In the genomic region with DNA sequence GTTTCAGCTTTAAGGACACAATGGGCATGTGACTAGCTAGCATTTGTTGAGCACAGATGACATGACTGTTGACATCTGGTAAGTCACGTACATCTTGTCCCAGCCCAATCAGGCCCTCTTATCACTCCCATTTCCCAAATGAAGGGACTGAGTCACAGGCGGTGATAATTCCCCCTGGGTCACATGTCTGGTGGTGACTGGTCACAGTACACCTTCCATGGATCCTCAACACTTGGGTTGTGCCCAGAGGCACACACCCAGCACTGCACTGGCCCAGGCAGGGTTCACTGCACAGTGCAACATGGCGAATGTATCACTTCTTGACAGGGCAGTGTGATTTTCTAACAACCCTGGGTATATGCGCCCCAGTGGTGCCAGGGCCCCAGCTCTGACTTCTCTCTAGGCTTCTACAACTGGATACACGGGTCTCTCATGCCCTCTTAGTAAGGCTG, we compare ENCODE assay signal across 12 mouse cellular contexts. TPM values are rescaled to one million over a fixed set of nuclear protein-coding genes. Genes with fewer than 3 reads are reported as not detected.
DNase-seq lines count a peak whose midpoint lies in the region; ATAC-seq and TF ChIP-seq lines count a peak whose summit lies in the region.
"Had no signal": no experiment of that assay in that cellular context is flagged by ENCODE, and none has a peak within 500 bp of the region (broad histone marks: within the 10 kb centered on the region; RNA-seq: fewer than 3 reads in every experiment).

No protein-coding gene starts in this region.

- H3K27ac ChIP-seq in thymus, adult 2 months (ENCODE audit: control insufficient read depth, insufficient read depth, low read length) = no peak overlapping the region
- H3K27ac ChIP-seq in liver, embryonic 14.5 days = peak overlapping the region; percentile 28
- H3K27ac ChIP-seq: hindbrain, embryonic 14.5 days had no signal

- no peak for TF ChIP-seq POLR2A in thymus, adult 2 months (IDR thresholded peaks at IDR 0.05; ENCODE audit: control insufficient read depth, extremely low read depth, insufficient read depth, low read length, poor library complexity)

- peak; percentile 47; the same call in 1 of the 2 replicates for ATAC-seq in liver, embryonic 14.5 days (ENCODE audit: insufficient read depth)
- ATAC-seq: activated CD4-positive, CD25-positive, alpha-beta regulatory T cell, adult 4 months had no signal

- H3K9ac ChIP-seq in liver, embryonic 14.5 days (replicated peaks) = no peak overlapping the region
- H3K9ac ChIP-seq: heart, embryonic 12.5 days; hindbrain, embryonic 14.5 days; limb, embryonic 13.5 days had no signal

- 91% methylated on average over 5 of the region's 5 CpGs for WGBS in thymus, adult 2 months
- WGBS in liver, embryonic 14.5 days (ENCODE audit: insufficient replicate concordance) = 58% methylated on average over 5 of the region's 5 CpGs

- peaks cover 10% of the 10 kb centered on the region for H3K4me1 ChIP-seq in thymus, adult 2 months (replicated peaks; ENCODE audit: control insufficient read depth, insufficient read depth, low read length)
- H3K4me1 ChIP-seq in liver, embryonic 14.5 days (replicated peaks; ENCODE audit: control insufficient read depth in 2 of 2, insufficient read depth in 2 of 2, low read length in 1 of 2) = peaks cover 19 to 24% of the 10 kb centered on the region in 2 experiments

- TF ChIP-seq CTCF in thymus, adult 2 months (IDR thresholded peaks at IDR 0.05; ENCODE audit: borderline replicate concordance, control insufficient read depth, extremely low read depth, insufficient read depth, low read length, poor library complexity) = no peak
- TF ChIP-seq CTCF in liver, embryonic 14.5 days (IDR thresholded peaks at IDR 0.05; ENCODE audit: low read depth) = no peak

- intact Hi-C loops in heart, postnatal 14 days (cut with DNase I) = loop anchor here (5.0 kb wide), 2 partner anchors 51 to 69 kb away; partner anchors contain the start of gene Mxd1
- intact Hi-C loops in left cerebral cortex, postnatal 36 days (cut with DNase I) = loop anchor here (5.0 kb wide), 3 partner anchors 36 to 64 kb away; no protein-coding TSS in a partner anchor

- no peaks in the 10 kb centered on the region for H3K36me3 ChIP-seq in thymus, adult 2 months (ENCODE audit: control insufficient read depth, insufficient read depth, low read length)
- H3K36me3 ChIP-seq in liver, embryonic 14.5 days (replicated peaks; ENCODE audit: control insufficient read depth, insufficient read depth, low read depth) = no peaks in the 10 kb centered on the region
- H3K36me3 ChIP-seq: heart, embryonic 12.5 days; limb, embryonic 13.5 days had no signal

- no peaks in the 10 kb centered on the region for H3K27me3 ChIP-seq in thymus, adult 2 months (ENCODE audit: control insufficient read depth, insufficient read depth, low read length)
- no peaks in the 10 kb centered on the region for H3K27me3 ChIP-seq in liver, embryonic 14.5 days (ENCODE audit: control insufficient read depth, insufficient read depth, low read length)

- no peak overlapping the region for H3K4me3 ChIP-seq in thymus, adult 2 months (ENCODE audit: control insufficient read depth, insufficient read depth, low read length)
- H3K4me3 ChIP-seq in liver, embryonic 14.5 days (ENCODE audit: insufficient read depth in 1 of 2, low read depth in 2 of 2, low read length in 2 of 2) = no peak overlapping the region
- H3K4me3 ChIP-seq: heart, embryonic 12.5 days; limb, embryonic 13.5 days had no signal

- no peak for TF ChIP-seq EP300 in liver, embryonic 14.5 days (IDR thresholded peaks at IDR 0.05; ENCODE audit: low read depth)

- H3K9me3 ChIP-seq in liver, embryonic 14.5 days (ENCODE audit: control insufficient read depth, low read length) = no peaks in the 10 kb centered on the region

- H3K4me2 ChIP-seq in liver, embryonic 14.5 days (ENCODE audit: low read depth) = no peak overlapping the region
- H3K4me2 ChIP-seq: heart, embryonic 12.5 days; hindbrain, embryonic 14.5 days; limb, embryonic 13.5 days had no signal

- peak; percentile 87 for DNase-seq in heart, adult 11 months
- no peak for DNase-seq in heart, postnatal 14 days
- peak; percentile 6 for DNase-seq in thymus, postnatal 0 days (ENCODE audit: low spot score)
- no peak for DNase-seq in thymus, adult 2 months
- DNase-seq in liver, embryonic 14.5 days (ENCODE audit: low read depth in 3 of 3, low spot score in 3 of 3) = no peak
- no peak for DNase-seq in spleen, postnatal 14 days (ENCODE audit: low spot score in 2 of 2)
- DNase-seq in left cerebral cortex, postnatal 36 days (ENCODE audit: low spot score in 2 of 2) = no peak
- no peak for DNase-seq in left cerebral cortex, adult 11 months (ENCODE audit: low spot score)

RNA-seq across cellular contexts. Expression of gene Asprv1, which starts 29.2 kb away (rescaled TPM):
- under 1 TPM in 1 of 2 experiments, not detected in 1; 0.27 TPM for total RNA-seq in heart, postnatal 14 days (2021)
- 6.9 and 9.5 TPM in 2 replicates for polyA plus RNA-seq in thymus, postnatal 0 days (2015; fragmentation: Nextera tagmentation; extraction: Ambion mirVana)
- polyA plus RNA-seq in thymus, adult 2 months (2012; rRNA removed) = 7.6 and 10.1 TPM in 2 replicates
- polyA plus RNA-seq in liver, embryonic 14.5 days (2012; rRNA removed) = 0.26 and 0.33 TPM in 2 replicates
- polyA plus RNA-seq in liver, embryonic 14.5 days (2014; fragmentation: Nextera tagmentation; extraction: Ambion mirVana) = 0.23 and 0.28 TPM in 2 replicates
- total RNA-seq in left cerebral cortex, postnatal 36 days (2021) = 1 to 10 TPM in 1 of 2 experiments, under 1 TPM in 1; 0.86 to 2.4 TPM

Comparison
In these comparisons a context has a peak if more than half of its experiments do, and no peak if none do; other contexts are left out.
1. DNase-seq: peak in heart, adult 11 months (single experiment) and thymus, postnatal 0 days (single experiment); none in heart, postnatal 14 days (0 of 2), thymus, adult 2 months (single experiment), liver, embryonic 14.5 days (0 of 3), spleen, postnatal 14 days (0 of 2), left cerebral cortex, postnatal 36 days (0 of 2) and left cerebral cortex, adult 11 months (single experiment).